Mouse (Mus musculus): ENCODE data around the gene Gm10720. TPM values are rescaled to one million over a fixed set of nuclear protein-coding genes. Genes with fewer than 3 reads are reported as not detected.
"Not testable (repeated sequence)": the region's sequence is repeated elsewhere in the genome, so short reads cannot be mapped to it uniquely, and the experiment has no call there.

Gene Gm10720
- polyA plus RNA-seq, 1 experiment: not detected

DNA sequence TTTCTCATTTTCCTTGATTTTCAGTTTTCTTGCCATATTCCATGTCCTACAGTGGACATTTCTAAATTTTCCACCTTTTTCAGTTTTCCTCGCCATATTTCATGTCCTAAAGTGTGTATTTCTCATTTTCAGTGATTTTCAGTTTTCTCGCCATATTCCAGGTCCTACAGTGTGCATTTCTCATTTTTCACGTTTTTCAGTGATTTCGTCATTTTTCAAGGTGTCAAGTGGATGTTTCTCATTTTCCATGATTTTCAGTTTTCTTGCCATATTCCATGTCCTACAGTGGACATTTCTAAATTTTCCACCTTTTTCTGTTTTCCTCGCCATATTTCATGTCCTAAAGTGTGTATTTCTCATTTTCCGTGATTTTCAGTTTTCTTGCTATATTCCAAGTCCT is 10.2 kb downstream of the Gm10720 start:
- not testable (repeated sequence) for H3K36me3 ChIP-seq (ENCODE audit: control insufficient read depth, insufficient read depth, low read length); H3K4me3 ChIP-seq (ENCODE audit: extremely low read depth, insufficient read depth, insufficient read length); H3K27ac ChIP-seq (ENCODE audit: insufficient read depth, low read length); H3K4me1 ChIP-seq (ENCODE audit: control insufficient read depth, insufficient read depth, insufficient read length); H3K27me3 ChIP-seq (ENCODE audit: control insufficient read depth, insufficient read depth, low read length)
- DNase-seq (ENCODE audit: low read depth in 1 of 2, low spot score in 2 of 2): peak in 1 of 2 experiments; percentile 72
- WGBS: 71% methylated on average over 5 of the region's 6 CpGs

GRCm38 (mm10) chr9:3026136-3026535 is 10.7 kb downstream of the Gm10720 start:
- WGBS: 79% methylated on average over 5 of the region's 5 CpGs
- H3K27me3 ChIP-seq (ENCODE audit: control insufficient read depth, insufficient read depth, low read length); H3K36me3 ChIP-seq (ENCODE audit: control insufficient read depth, insufficient read depth, low read length); H3K4me1 ChIP-seq (ENCODE audit: control insufficient read depth, insufficient read depth, insufficient read length); DNase-seq (ENCODE audit: low read depth in 1 of 2, low spot score in 2 of 2); H3K27ac ChIP-seq (ENCODE audit: insufficient read depth, low read length); H3K4me3 ChIP-seq (ENCODE audit: extremely low read depth, insufficient read depth, insufficient read length): not testable (repeated sequence)

- not testable (repeated sequence) for H3K27me3 ChIP-seq (ENCODE audit: control insufficient read depth, insufficient read depth, low read length); H3K4me3 ChIP-seq (ENCODE audit: extremely low read depth, insufficient read depth, insufficient read length); DNase-seq (ENCODE audit: low read depth in 1 of 2, low spot score in 2 of 2); H3K36me3 ChIP-seq (ENCODE audit: control insufficient read depth, insufficient read depth, low read length); H3K27ac ChIP-seq (ENCODE audit: insufficient read depth, low read length); H3K4me1 ChIP-seq (ENCODE audit: control insufficient read depth, insufficient read depth, insufficient read length)
- WGBS: 68% methylated on average over 9 of the region's 9 CpGs
Observed at GRCm38 (mm10) chr9:3026741-3027140, 11.3 kb downstream of the Gm10720 start.

DNA sequence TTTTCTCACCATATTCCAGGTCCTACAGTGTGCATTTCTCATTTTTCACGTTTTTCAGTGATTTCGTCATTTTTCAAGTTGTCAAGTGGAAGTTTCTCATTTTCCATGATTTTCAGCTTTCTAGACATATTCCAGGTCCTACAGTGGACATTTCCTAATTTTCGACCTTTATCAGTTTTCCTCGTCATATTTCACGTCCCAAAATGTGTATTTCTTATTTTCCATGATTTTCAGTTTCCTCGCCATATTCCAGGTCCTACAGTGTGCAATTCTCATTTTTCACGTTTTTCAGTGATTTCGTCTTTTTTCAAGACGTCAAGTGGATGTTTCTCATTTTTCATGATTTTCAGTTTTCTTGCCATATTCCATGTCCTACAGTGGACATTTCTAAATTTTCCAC is 11.7 kb downstream of the Gm10720 start:
- not testable (repeated sequence) for H3K27ac ChIP-seq (ENCODE audit: insufficient read depth, low read length); H3K4me1 ChIP-seq (ENCODE audit: control insufficient read depth, insufficient read depth, insufficient read length); H3K36me3 ChIP-seq (ENCODE audit: control insufficient read depth, insufficient read depth, low read length); H3K4me3 ChIP-seq (ENCODE audit: extremely low read depth, insufficient read depth, insufficient read length); H3K27me3 ChIP-seq (ENCODE audit: control insufficient read depth, insufficient read depth, low read length)
- WGBS: 72% methylated on average over 9 of the region's 9 CpGs
- peak in 1 of 2 experiments; percentile 64 for DNase-seq (ENCODE audit: low read depth in 1 of 2, low spot score in 2 of 2)

- not testable (repeated sequence) for H3K27me3 ChIP-seq (ENCODE audit: control insufficient read depth, insufficient read depth, low read length); H3K4me1 ChIP-seq (ENCODE audit: control insufficient read depth, insufficient read depth, insufficient read length); H3K36me3 ChIP-seq (ENCODE audit: control insufficient read depth, insufficient read depth, low read length); H3K27ac ChIP-seq (ENCODE audit: insufficient read depth, low read length); H3K4me3 ChIP-seq (ENCODE audit: extremely low read depth, insufficient read depth, insufficient read length)
- peak in 1 of 2 experiments; percentile 30 for DNase-seq (ENCODE audit: low read depth in 1 of 2, low spot score in 2 of 2)
- 65% methylated on average over 14 of the region's 16 CpGs for WGBS
Observed at GRCm38 (mm10) chr9:3029276-3030000, 14.0 kb downstream of the Gm10720 start.

- H3K27ac ChIP-seq (ENCODE audit: insufficient read depth, low read length); H3K27me3 ChIP-seq (ENCODE audit: control insufficient read depth, insufficient read depth, low read length); H3K36me3 ChIP-seq (ENCODE audit: control insufficient read depth, insufficient read depth, low read length); H3K4me1 ChIP-seq (ENCODE audit: control insufficient read depth, insufficient read depth, insufficient read length); H3K4me3 ChIP-seq (ENCODE audit: extremely low read depth, insufficient read depth, insufficient read length): not testable (repeated sequence)
- peak in 1 of 2 experiments; percentile 99 for DNase-seq (ENCODE audit: low read depth in 1 of 2, low spot score in 2 of 2)
- 58% methylated on average over 2 of the region's 10 CpGs for WGBS
Observed at GRCm38 (mm10) chr9:3030677-3031318, 15.3 kb downstream of the Gm10720 start.

GRCm38 (mm10) chr9:3034299-3034698 is 18.8 kb downstream of the Gm10720 start, which contains the start of gene Gm17535:
TSS of gene Gm17535 (plus strand) at chr9:3034599.
- H3K27me3 ChIP-seq (ENCODE audit: control insufficient read depth, insufficient read depth, low read length): not testable (repeated sequence)
- WGBS: 81% methylated on average over 1 of the region's 8 CpGs

GRCm38 (mm10) chr9:3036577-3036976 is 21.1 kb downstream of the Gm10720 start, which contains the start of gene Gm10715:
TSS of gene Gm10715 (plus strand) at chr9:3036877.
- H3K4me3 ChIP-seq (ENCODE audit: extremely low read depth, insufficient read depth, insufficient read length); H3K4me1 ChIP-seq (ENCODE audit: control insufficient read depth, insufficient read depth, insufficient read length); DNase-seq (ENCODE audit: low read depth in 1 of 2, low spot score in 2 of 2); H3K36me3 ChIP-seq (ENCODE audit: control insufficient read depth, insufficient read depth, low read length); H3K27me3 ChIP-seq (ENCODE audit: control insufficient read depth, insufficient read depth, low read length); H3K27ac ChIP-seq (ENCODE audit: insufficient read depth, low read length): not testable (repeated sequence)
- 84% methylated on average over 8 of the region's 8 CpGs for WGBS

More at GRCm38 (mm10) chr9:3034299-3034698, 18.8 kb downstream of the Gm10720 start, which contains the start of gene Gm17535:
- H3K27ac ChIP-seq (ENCODE audit: insufficient read depth, low read length); H3K4me1 ChIP-seq (ENCODE audit: control insufficient read depth, insufficient read depth, insufficient read length); H3K4me3 ChIP-seq (ENCODE audit: extremely low read depth, insufficient read depth, insufficient read length); DNase-seq (ENCODE audit: low read depth in 1 of 2, low spot score in 2 of 2); H3K36me3 ChIP-seq (ENCODE audit: control insufficient read depth, insufficient read depth, low read length): not testable (repeated sequence)

DNA sequence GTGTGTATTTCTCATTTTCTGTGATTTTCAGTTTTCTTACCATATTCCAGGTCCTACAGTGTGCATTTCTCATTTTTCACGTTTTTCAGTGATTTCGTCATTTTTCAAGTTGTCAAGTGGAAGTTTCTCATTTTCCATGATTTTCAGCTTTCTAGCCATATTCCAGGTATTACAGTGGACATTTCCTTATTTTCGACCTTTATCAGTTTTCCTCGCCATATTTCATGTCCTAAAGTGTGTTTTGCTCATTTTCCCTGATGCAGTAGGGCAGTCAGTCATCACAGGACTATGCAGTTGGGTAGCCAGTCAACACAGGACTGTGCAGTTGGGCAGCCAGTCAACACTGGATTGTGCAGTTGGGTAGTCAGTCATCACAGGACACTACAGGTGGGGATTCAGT is 22.7 kb downstream of the Gm10720 start:
- WGBS: 71% methylated on average over 4 of the region's 4 CpGs
- H3K27ac ChIP-seq (ENCODE audit: insufficient read depth, low read length); H3K4me1 ChIP-seq (ENCODE audit: control insufficient read depth, insufficient read depth, insufficient read length); H3K4me3 ChIP-seq (ENCODE audit: extremely low read depth, insufficient read depth, insufficient read length); H3K27me3 ChIP-seq (ENCODE audit: control insufficient read depth, insufficient read depth, low read length); H3K36me3 ChIP-seq (ENCODE audit: control insufficient read depth, insufficient read depth, low read length): not testable (repeated sequence)
- DNase-seq (ENCODE audit: low read depth in 1 of 2, low spot score in 2 of 2): peak in 1 of 2 experiments; percentile 27
